Mouse (Mus musculus): ENCODE measurements around the gene Otc. TPM values are rescaled to one million over a fixed set of nuclear protein-coding genes. Genes with fewer than 3 reads are reported as not detected.

Gene Otc
- total and polyA plus RNA-seq, 3 experiments = 0.22 TPM; not detected in 2

DNA sequence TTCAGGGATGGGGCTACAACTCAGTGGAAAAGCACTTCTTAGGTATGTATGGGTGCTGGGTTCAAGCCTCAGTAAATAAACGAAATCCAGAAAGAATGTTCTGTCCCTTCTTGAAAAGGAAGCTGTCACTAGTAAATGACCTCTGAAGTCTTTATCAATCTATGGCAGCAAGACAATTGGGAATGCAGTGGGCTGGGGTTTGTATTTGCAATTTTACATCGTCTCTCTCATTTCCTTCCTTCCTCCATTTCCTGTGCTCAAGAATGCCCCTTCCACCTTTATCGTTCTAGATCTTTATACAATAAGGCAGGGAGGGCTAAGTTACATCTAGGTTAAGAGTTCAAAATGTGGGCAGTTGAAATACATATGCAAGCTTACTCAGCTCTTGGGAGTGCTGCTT is 17.5 kb upstream of the Otc start:
- Histone ChIP-seq H3K27me3 (ENCODE audit: insufficient read depth, low read length) (peaks cover 4% of the 10 kb centered on the region; the same call in 1 of the 2 replicates), H3K9me3 (replicated peaks) (no peaks in the 10 kb centered on the region), H3K4me3 (ENCODE audit: low read depth, low read length) (no peak overlapping the region), H3K4me1 (ENCODE audit: insufficient read depth, low read depth, low read length) (no peaks in the 10 kb centered on the region), H3K36me3 (replicated peaks) (no peaks in the 10 kb centered on the region)
- no peak for ATAC-seq (ENCODE audit: extremely low read depth, insufficient number of reproducible peaks, low FRiP score, poor library complexity, severe bottlenecking)
- no peak for DNase-seq (ENCODE audit: low spot score)
- TF ChIP-seq GATA1 (IDR thresholded peaks at IDR 0.05; ENCODE audit: borderline replicate concordance, low read length) (no peak), CTCF (IDR thresholded peaks at IDR 0.05; ENCODE audit: low read depth, low read length) (no peak), GATA2 (IDR thresholded peaks at IDR 0.05; ENCODE audit: borderline replicate concordance, low read depth, low read length) (no peak)

DNA sequence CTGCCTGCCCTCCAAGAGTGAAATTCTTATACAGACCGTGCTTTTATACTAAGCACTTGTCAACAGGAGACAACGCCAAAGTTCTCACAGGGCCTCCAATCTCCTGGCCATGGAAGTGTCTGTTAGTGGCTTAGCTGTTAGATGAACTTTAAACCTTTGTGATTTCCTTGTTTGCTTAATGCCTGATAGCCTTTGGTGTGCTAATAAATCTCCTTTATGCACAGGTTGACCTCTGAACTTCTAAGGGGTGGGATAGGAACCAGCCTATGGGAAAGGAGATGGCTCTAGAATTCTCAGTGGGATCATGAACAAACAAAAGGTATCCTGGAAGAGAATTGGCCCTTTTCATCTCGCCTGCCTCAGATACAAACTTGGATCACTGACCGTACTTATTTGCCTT is 12.6 kb upstream of the Otc start:
- Histone ChIP-seq H3K9me3 (replicated peaks) (no peaks in the 10 kb centered on the region), H3K36me3 (replicated peaks) (no peaks in the 10 kb centered on the region), H3K4me1 (ENCODE audit: insufficient read depth, low read depth, low read length) (no peaks in the 10 kb centered on the region), H3K4me3 (ENCODE audit: low read depth, low read length) (no peak overlapping the region), H3K27me3 (ENCODE audit: insufficient read depth, low read length) (no peaks in the 10 kb centered on the region)
- TF ChIP-seq POLR2AphosphoS5 (IDR thresholded peaks at IDR 0.05; ENCODE audit: insufficient replicate concordance, low read depth, low read length) (no peak), GATA2 (IDR thresholded peaks at IDR 0.05; ENCODE audit: borderline replicate concordance, low read depth, low read length) (no peak), GATA1 (IDR thresholded peaks at IDR 0.05; ENCODE audit: borderline replicate concordance, low read length) (no peak), TAL1 (conservative IDR thresholded peaks at IDR 0.05; ENCODE audit: low read depth, low read length) (no peak), CTCF (IDR thresholded peaks at IDR 0.05; ENCODE audit: low read depth, low read length) (no peak)
- ATAC-seq (ENCODE audit: extremely low read depth, insufficient number of reproducible peaks, low FRiP score, poor library complexity, severe bottlenecking) = no peak
- no peak for DNase-seq (ENCODE audit: low spot score)

DNA sequence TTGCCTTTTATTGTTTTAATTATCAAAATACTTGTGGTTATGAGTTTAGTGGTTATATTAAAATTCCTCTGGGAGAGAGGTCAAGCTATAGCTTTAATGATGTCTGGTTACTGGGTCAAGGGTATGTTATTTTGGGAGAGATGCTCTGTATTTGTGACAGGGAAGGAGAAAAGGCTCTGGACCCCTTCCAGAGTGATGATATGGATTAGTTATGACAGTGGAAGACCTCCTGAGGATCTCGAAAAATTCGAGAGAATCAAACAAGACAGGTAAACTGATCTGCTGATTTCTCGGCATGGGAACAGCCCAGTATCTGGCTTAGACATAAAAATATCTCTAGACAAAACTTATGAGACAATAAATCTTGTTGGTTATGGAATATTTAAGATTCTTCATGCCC is 8.2 kb upstream of the Otc start:
- no peaks in the 10 kb centered on the region for H3K4me1 ChIP-seq (ENCODE audit: insufficient read depth, low read depth, low read length)
- no peak for ATAC-seq (ENCODE audit: extremely low read depth, insufficient number of reproducible peaks, low FRiP score, poor library complexity, severe bottlenecking)
- no peak for DNase-seq (ENCODE audit: low spot score)
- no peak for TF ChIP-seq TAL1 (conservative IDR thresholded peaks at IDR 0.05; ENCODE audit: low read depth, low read length)
- H3K9me3 ChIP-seq (replicated peaks) = no peaks in the 10 kb centered on the region
- H3K4me3 ChIP-seq (ENCODE audit: low read depth, low read length) = no peak overlapping the region
- no peaks in the 10 kb centered on the region for H3K36me3 ChIP-seq (replicated peaks)
- no peaks in the 10 kb centered on the region for H3K27me3 ChIP-seq (ENCODE audit: insufficient read depth, low read length)

DNA sequence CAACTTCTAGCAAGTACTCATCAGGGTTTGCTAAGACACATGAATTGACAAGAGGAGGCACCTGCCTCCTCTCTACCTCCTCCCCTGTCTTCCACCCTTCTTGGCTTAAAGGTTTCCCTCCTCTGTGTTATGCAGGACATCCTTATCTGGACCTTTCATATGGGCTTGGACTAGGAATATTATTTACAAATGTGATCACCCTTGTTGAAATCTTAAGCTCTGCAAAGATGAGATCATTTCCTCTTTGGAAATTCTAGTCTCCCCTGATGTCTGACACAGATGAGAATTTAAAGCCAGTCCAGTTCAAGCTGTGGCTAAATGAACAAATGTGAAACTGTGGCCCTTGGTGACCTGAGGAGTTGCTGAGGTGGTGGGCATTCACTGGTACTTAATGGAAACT is 748 bp upstream of the Otc start:
- H3K4me3 ChIP-seq (ENCODE audit: low read depth, low read length) = no peak overlapping the region
- ATAC-seq (ENCODE audit: extremely low read depth, insufficient number of reproducible peaks, low FRiP score, poor library complexity, severe bottlenecking) (no peak), DNase-seq (ENCODE audit: low spot score) (no peak)
- no peaks in the 10 kb centered on the region for H3K36me3 ChIP-seq (replicated peaks)
- H3K9me3 ChIP-seq (replicated peaks) = no peaks in the 10 kb centered on the region
- no peaks in the 10 kb centered on the region for H3K27me3 ChIP-seq (ENCODE audit: insufficient read depth, low read length)
- no peaks in the 10 kb centered on the region for H3K4me1 ChIP-seq (ENCODE audit: insufficient read depth, low read depth, low read length)
- TF ChIP-seq CTCF (IDR thresholded peaks at IDR 0.05; ENCODE audit: low read depth, low read length) (no peak), GATA2 (IDR thresholded peaks at IDR 0.05; ENCODE audit: borderline replicate concordance, low read depth, low read length) (no peak), GATA1 (IDR thresholded peaks at IDR 0.05; ENCODE audit: borderline replicate concordance, low read length) (no peak), TAL1 (conservative IDR thresholded peaks at IDR 0.05; ENCODE audit: low read depth, low read length) (no peak), POLR2AphosphoS5 (IDR thresholded peaks at IDR 0.05; ENCODE audit: insufficient replicate concordance, low read depth, low read length) (no peak)

DNA sequence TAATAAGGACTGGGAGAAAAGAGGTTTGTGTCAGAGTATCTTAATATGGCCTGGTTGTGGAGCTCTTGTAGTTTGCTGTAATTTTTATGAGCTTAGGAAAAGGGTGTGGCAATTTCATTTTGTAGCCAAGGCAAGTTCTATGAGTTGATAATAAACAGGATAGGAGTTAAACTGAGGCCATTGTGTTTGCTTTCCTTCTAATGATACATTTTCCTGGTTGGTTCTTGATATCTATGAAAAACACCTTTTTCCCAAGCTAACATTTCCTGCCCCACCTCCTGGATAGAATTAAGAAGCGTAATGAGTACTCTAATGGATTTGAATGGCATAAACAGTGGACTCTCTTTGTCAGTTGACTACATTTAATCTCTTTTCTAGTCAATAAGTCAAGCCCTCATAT is 5.7 kb downstream of the Otc start:
- no peaks in the 10 kb centered on the region for H3K27me3 ChIP-seq (ENCODE audit: insufficient read depth, low read length)
- no peaks in the 10 kb centered on the region for H3K4me1 ChIP-seq (ENCODE audit: insufficient read depth, low read depth, low read length)
- ATAC-seq (ENCODE audit: extremely low read depth, insufficient number of reproducible peaks, low FRiP score, poor library complexity, severe bottlenecking) = no peak
- no peak overlapping the region for H3K4me3 ChIP-seq (ENCODE audit: low read depth, low read length)
- no peaks in the 10 kb centered on the region for H3K36me3 ChIP-seq (replicated peaks)
- TF ChIP-seq GATA1 (IDR thresholded peaks at IDR 0.05; ENCODE audit: borderline replicate concordance, low read length) (no peak), CTCF (IDR thresholded peaks at IDR 0.05; ENCODE audit: low read depth, low read length) (no peak), POLR2AphosphoS5 (IDR thresholded peaks at IDR 0.05; ENCODE audit: insufficient replicate concordance, low read depth, low read length) (no peak), TAL1 (conservative IDR thresholded peaks at IDR 0.05; ENCODE audit: low read depth, low read length) (no peak), GATA2 (IDR thresholded peaks at IDR 0.05; ENCODE audit: borderline replicate concordance, low read depth, low read length) (no peak)
- H3K9me3 ChIP-seq (replicated peaks) = no peaks in the 10 kb centered on the region
- DNase-seq (ENCODE audit: low spot score) = no peak

DNA sequence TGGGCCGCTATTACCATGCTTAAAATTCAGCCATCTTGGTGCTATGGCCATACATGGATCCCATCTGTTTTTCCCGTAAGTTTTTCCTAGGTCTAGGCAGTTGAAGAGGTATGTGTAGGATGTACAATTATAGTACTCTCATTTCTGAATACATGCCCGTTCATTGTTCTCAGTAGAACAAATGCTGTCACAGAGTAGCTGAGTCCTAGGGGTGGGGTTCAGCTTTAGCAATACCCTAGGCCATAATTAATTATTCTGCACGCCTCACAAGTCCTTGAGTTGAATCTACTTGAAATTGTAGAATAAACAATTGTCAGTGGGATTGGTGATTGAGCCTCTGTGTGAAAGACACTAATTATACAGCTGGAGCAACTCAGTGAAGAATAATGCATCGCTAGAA is 6.2 kb downstream of the Otc start:
- Histone ChIP-seq H3K4me3 (ENCODE audit: low read depth, low read length) (no peak overlapping the region), H3K27me3 (ENCODE audit: insufficient read depth, low read length) (no peaks in the 10 kb centered on the region), H3K36me3 (replicated peaks) (no peaks in the 10 kb centered on the region), H3K4me1 (ENCODE audit: insufficient read depth, low read depth, low read length) (no peaks in the 10 kb centered on the region), H3K9me3 (replicated peaks) (no peaks in the 10 kb centered on the region)
- DNase-seq (ENCODE audit: low spot score) (no peak), ATAC-seq (ENCODE audit: extremely low read depth, insufficient number of reproducible peaks, low FRiP score, poor library complexity, severe bottlenecking) (no peak)
- TF ChIP-seq GATA2 (IDR thresholded peaks at IDR 0.05; ENCODE audit: borderline replicate concordance, low read depth, low read length) = no peak
- no peak for TF ChIP-seq GATA1 (IDR thresholded peaks at IDR 0.05; ENCODE audit: borderline replicate concordance, low read length)
- no peak for TF ChIP-seq POLR2AphosphoS5 (IDR thresholded peaks at IDR 0.05; ENCODE audit: insufficient replicate concordance, low read depth, low read length)
- no peak for TF ChIP-seq TAL1 (conservative IDR thresholded peaks at IDR 0.05; ENCODE audit: low read depth, low read length)
- TF ChIP-seq CTCF (IDR thresholded peaks at IDR 0.05; ENCODE audit: low read depth, low read length) = no peak

DNA sequence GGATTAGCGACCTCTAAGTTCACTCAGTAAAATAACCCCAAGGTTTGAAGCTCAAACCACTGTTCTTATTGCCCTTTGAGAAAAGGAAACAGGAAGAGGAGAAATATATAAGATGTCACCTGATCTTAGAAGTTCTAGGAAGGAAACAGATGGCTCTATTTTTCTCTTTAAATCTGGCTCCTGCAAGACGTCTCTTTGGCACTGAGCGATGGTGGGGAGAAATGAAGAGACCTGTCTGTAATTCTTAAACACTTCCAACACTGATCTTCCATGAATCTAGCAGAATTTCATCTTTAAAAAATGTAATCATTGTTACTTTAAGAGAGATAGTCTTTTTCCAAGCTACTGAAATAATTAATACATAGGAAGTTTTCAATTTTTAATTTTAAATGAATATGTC is 16.2 kb downstream of the Otc start:
- Histone ChIP-seq H3K36me3 (replicated peaks) (no peaks in the 10 kb centered on the region), H3K4me3 (ENCODE audit: low read depth, low read length) (no peak overlapping the region), H3K9me3 (replicated peaks) (no peaks in the 10 kb centered on the region), H3K4me1 (ENCODE audit: insufficient read depth, low read depth, low read length) (no peaks in the 10 kb centered on the region), H3K27me3 (ENCODE audit: insufficient read depth, low read length) (no peaks in the 10 kb centered on the region)
- ATAC-seq (ENCODE audit: extremely low read depth, insufficient number of reproducible peaks, low FRiP score, poor library complexity, severe bottlenecking) (no peak), DNase-seq (ENCODE audit: low spot score) (no peak)
- TF ChIP-seq TAL1 (conservative IDR thresholded peaks at IDR 0.05; ENCODE audit: low read depth, low read length) (no peak), GATA2 (IDR thresholded peaks at IDR 0.05; ENCODE audit: borderline replicate concordance, low read depth, low read length) (no peak), POLR2AphosphoS5 (IDR thresholded peaks at IDR 0.05; ENCODE audit: insufficient replicate concordance, low read depth, low read length) (no peak), GATA1 (IDR thresholded peaks at IDR 0.05; ENCODE audit: borderline replicate concordance, low read length) (no peak), CTCF (IDR thresholded peaks at IDR 0.05; ENCODE audit: low read depth, low read length) (no peak)

Data from G1E (cell line).